Mouse (Mus musculus): ENCODE measurements at regions not wholly inside any gene's neighbourhood (a gene's known extent, or its start where the extent isn't known, plus 50 kb on each side); places are given as distances from the start of the nearest gene placed in this dataset.

DNA sequence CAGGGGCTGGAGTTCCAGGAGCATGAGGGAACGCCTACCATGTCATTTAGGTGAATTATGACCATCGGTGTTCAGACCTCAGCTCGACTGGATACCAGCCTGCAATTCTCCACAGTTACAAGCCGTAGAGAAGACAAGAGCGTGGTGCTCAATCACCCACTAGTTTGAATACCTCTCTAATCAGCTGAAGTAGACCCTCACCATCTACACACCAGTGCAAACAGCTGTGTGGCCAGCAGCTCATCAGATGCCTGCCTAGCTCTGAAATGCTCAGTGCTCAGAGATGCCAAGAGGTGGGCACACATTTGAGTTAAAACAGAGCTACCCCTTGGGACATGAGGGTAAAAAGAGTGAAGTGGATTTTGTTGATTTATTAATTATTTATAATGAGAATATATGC lies 660.2 kb downstream of the Magi1 start:
- Histone ChIP-seq H3K9me3 (no peaks in the 10 kb centered on the region), H3K4me2 (replicated peaks) (no peak overlapping the region), H3K4me3 (no peak overlapping the region), H3K9ac (replicated peaks) (no peak overlapping the region), H3K4me1 (no peaks in the 10 kb centered on the region), H3K27me3 (no peaks in the 10 kb centered on the region), H3K27ac (replicated peaks) (no peak overlapping the region), H3K36me3 (no peaks in the 10 kb centered on the region)
- no peak for ATAC-seq (ENCODE audit: low FRiP score, low read depth)
- WGBS: 79% methylated on average over 5 of the region's 5 CpGs

DNA sequence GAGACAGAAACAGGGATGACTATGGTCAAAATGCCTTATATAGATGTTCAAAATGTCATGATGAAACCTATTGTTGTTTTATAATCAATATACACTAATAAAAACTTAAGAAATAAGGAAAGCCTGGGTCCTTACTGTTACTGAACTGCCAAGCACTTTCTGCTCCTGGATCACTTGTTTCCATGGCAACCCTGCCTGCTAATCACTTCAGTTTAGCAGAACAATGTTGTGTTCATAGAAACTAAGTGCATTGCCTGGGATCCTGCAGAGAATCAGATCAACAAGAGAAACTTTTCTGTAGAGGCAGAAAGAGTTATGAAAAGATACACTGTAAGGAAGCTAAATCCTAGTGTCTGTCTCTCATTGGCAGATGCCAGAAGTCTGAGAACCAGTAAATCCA lies 666.8 kb downstream of the Magi1 start:
- Histone ChIP-seq H3K36me3 (no peaks in the 10 kb centered on the region), H3K27ac (replicated peaks) (no peak overlapping the region), H3K4me1 (no peaks in the 10 kb centered on the region), H3K4me3 (no peak overlapping the region), H3K27me3 (no peaks in the 10 kb centered on the region), H3K9me3 (no peaks in the 10 kb centered on the region), H3K9ac (replicated peaks) (no peak overlapping the region), H3K4me2 (replicated peaks) (no peak overlapping the region)
- no peak for ATAC-seq (ENCODE audit: low FRiP score, low read depth)

DNA sequence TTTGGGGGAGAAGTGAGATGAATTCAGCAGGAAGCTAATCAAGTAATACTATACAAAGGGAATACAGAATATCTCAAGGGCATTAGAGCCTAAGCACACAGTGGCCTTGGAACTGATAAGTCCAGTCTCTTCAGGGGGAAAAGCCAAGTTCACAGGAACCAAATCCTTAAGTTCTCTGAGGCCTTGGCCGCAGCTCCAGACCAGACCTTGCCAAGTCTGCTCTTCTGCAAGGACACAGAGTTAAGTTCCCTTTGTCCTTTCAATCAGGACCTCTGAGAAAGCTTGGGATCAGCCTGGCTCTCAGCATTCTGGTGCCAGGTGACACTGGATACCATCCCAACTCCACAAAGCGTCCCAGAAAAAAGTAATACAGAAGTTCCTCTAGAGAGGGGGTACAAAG lies 657.1 kb upstream of the Adamts9 start:
- Histone ChIP-seq H3K4me1 (no peaks in the 10 kb centered on the region), H3K27me3 (no peaks in the 10 kb centered on the region), H3K36me3 (no peaks in the 10 kb centered on the region), H3K9ac (replicated peaks) (no peak overlapping the region), H3K4me2 (replicated peaks) (no peak overlapping the region), H3K27ac (replicated peaks) (no peak overlapping the region), H3K4me3 (no peak overlapping the region), H3K9me3 (no peaks in the 10 kb centered on the region)
- ATAC-seq (ENCODE audit: low FRiP score, low read depth): no peak
- 89% methylated on average over 2 of the region's 2 CpGs for WGBS

GRCm38 (mm10) chr6:93599371-93599770 lies 656.1 kb upstream of the Adamts9 start:
- Histone ChIP-seq H3K27ac (replicated peaks) (no peak overlapping the region), H3K27me3 (no peaks in the 10 kb centered on the region), H3K4me3 (no peak overlapping the region), H3K9me3 (no peaks in the 10 kb centered on the region), H3K9ac (replicated peaks) (no peak overlapping the region), H3K4me1 (no peaks in the 10 kb centered on the region), H3K4me2 (replicated peaks) (no peak overlapping the region), H3K36me3 (no peaks in the 10 kb centered on the region)
- ATAC-seq (ENCODE audit: low FRiP score, low read depth): no peak
- WGBS: 71% methylated on average over 3 of the region's 3 CpGs

- Histone ChIP-seq H3K27me3 (no peaks in the 10 kb centered on the region), H3K4me2 (replicated peaks) (no peak overlapping the region), H3K27ac (replicated peaks) (no peak overlapping the region), H3K9ac (replicated peaks) (no peak overlapping the region), H3K4me1 (no peaks in the 10 kb centered on the region), H3K36me3 (no peaks in the 10 kb centered on the region), H3K4me3 (no peak overlapping the region), H3K9me3 (no peaks in the 10 kb centered on the region)
- 70% methylated on average over 2 of the region's 2 CpGs for WGBS
- peak; percentile 54; the same call in 1 of the 2 replicates for ATAC-seq (ENCODE audit: low FRiP score, low read depth)
Measured at GRCm38 (mm10) chr6:93589935-93590334, 646.6 kb upstream of the Adamts9 start.

DNA sequence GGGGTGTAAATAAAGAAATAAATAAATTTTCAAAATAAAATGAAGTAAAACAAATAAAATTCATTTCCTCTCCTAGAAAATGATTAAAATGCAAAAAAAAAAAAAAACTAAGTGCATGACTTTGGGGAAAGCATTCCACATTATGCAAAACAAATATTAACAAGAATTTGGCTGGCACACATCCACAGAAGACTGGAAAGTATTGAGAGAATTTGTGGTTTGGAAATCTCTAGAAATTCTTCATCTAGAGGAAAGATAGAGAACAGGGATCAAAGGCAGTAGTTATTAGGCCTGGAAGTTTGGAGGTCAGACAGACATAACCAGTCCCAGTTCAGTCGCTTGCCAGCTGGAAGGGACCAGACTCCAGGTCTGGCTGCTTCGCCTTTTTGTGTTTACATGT lies 643.6 kb upstream of the Adamts9 start:
- Histone ChIP-seq H3K36me3 (no peaks in the 10 kb centered on the region), H3K27ac (replicated peaks) (no peak overlapping the region), H3K4me3 (no peak overlapping the region), H3K9ac (replicated peaks) (no peak overlapping the region), H3K9me3 (no peaks in the 10 kb centered on the region), H3K27me3 (no peaks in the 10 kb centered on the region; the same call in 1 of the 2 replicates), H3K4me1 (no peaks in the 10 kb centered on the region), H3K4me2 (replicated peaks) (no peak overlapping the region)
- 91% methylated on average over 2 of the region's 2 CpGs for WGBS
- no peak for ATAC-seq (ENCODE audit: low FRiP score, low read depth)

DNA sequence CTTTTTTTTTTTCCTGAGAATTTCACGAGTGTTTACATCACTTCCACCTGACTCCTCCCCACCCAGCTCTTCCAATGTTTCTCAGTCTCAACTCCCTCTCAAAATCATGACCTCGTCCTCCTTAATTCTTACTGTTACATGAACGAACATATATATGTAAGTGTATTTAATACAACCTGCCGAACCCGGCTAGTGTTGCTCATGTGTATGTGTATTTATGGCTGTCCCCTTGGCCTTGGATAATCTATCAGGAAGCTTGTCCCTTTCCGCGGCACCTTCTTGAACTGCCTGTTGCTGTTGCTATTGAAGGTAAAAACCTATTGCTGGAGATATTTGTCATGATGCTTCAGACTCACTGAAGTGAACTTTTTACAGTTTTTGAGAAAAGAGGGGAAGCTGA lies 637.8 kb upstream of the Adamts9 start:
- Histone ChIP-seq H3K27ac (replicated peaks) (no peak overlapping the region), H3K36me3 (no peaks in the 10 kb centered on the region), H3K27me3 (peaks cover 3% of the 10 kb centered on the region; the same call in 1 of the 2 replicates), H3K9me3 (no peaks in the 10 kb centered on the region), H3K9ac (replicated peaks) (no peak overlapping the region), H3K4me3 (no peak overlapping the region), H3K4me1 (peaks cover 6% of the 10 kb centered on the region; the same call in 1 of the 2 replicates), H3K4me2 (replicated peaks) (no peak overlapping the region)
- ATAC-seq (ENCODE audit: low FRiP score, low read depth): no peak
- WGBS: 89% methylated on average over 7 of the region's 7 CpGs

DNA sequence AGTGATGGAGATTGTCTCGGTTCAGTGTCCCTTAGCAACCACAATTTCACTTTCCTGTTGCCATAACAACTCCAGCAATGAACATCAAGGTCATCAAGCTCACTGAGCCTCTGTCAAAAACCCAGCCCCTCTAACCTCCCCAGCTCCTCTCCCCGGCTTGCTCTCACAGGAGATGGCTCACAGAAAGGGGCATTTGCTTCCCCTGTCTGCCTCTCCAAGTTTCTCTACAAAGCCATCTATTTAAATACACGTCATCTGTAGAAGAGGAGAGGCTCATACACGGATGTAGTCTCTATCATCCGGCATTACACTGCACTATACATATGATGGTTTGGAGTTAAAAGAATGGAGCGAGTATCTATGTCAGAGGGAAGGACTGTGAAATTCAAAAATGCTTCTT lies 637.4 kb upstream of the Adamts9 start:
- Histone ChIP-seq H3K36me3 (no peaks in the 10 kb centered on the region), H3K9me3 (no peaks in the 10 kb centered on the region), H3K4me3 (no peak overlapping the region), H3K4me2 (replicated peaks) (no peak overlapping the region), H3K9ac (replicated peaks) (no peak overlapping the region), H3K27me3 (peaks cover 3% of the 10 kb centered on the region; the same call in 1 of the 2 replicates), H3K4me1 (peaks cover 6% of the 10 kb centered on the region; the same call in 1 of the 2 replicates), H3K27ac (replicated peaks) (no peak overlapping the region)
- no peak for ATAC-seq (ENCODE audit: low FRiP score, low read depth)
- 56% methylated on average over 6 of the region's 6 CpGs for WGBS

GRCm38 (mm10) chr6:93575249-93575648 lies 632.0 kb upstream of the Adamts9 start:
- WGBS: 53% methylated on average over 6 of the region's 6 CpGs
- Histone ChIP-seq H3K27me3 (peaks cover 6% of the 10 kb centered on the region), H3K9ac (replicated peaks) (no peak overlapping the region), H3K36me3 (no peaks in the 10 kb centered on the region), H3K4me2 (replicated peaks) (no peak overlapping the region), H3K27ac (replicated peaks) (no peak overlapping the region), H3K4me3 (no peak overlapping the region), H3K9me3 (no peaks in the 10 kb centered on the region), H3K4me1 (no peaks in the 10 kb centered on the region; the same call in 1 of the 2 replicates)
- ATAC-seq (ENCODE audit: low FRiP score, low read depth): no peak

- ATAC-seq (ENCODE audit: low FRiP score, low read depth): no peak
- Histone ChIP-seq H3K4me2 (replicated peaks) (no peak overlapping the region), H3K4me1 (no peaks in the 10 kb centered on the region), H3K27ac (replicated peaks) (no peak overlapping the region), H3K9ac (replicated peaks) (no peak overlapping the region), H3K36me3 (no peaks in the 10 kb centered on the region), H3K4me3 (no peak overlapping the region), H3K9me3 (no peaks in the 10 kb centered on the region), H3K27me3 (peaks cover 15% of the 10 kb centered on the region)
- 81% methylated on average over 7 of the region's 7 CpGs for WGBS
Measured at GRCm38 (mm10) chr6:93573679-93574635, 630.7 kb upstream of the Adamts9 start.

DNA sequence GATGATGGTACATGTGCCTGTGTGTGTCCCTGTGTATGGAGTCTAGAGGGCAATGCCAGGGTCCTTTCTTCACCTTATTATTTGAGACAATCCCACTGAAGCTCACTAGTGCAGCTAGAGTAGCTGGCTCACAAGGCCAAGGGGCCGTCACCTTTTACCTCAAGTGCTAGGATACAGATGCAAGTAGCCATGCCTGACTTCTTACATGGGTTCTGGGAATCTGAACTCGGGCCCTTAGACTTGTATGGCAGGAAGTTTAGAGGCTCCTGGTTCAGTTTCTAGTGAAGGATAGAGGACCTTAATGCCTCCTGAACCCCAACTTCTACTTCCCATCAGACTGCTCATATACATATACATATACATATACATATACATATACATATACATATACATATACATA lies 626.6 kb upstream of the Adamts9 start:
- Histone ChIP-seq H3K4me2 (replicated peaks) (no peak overlapping the region), H3K27ac (replicated peaks) (no peak overlapping the region), H3K27me3 (peaks cover 24% of the 10 kb centered on the region), H3K4me3 (no peak overlapping the region), H3K9me3 (no peaks in the 10 kb centered on the region), H3K4me1 (no peaks in the 10 kb centered on the region; the same call in 1 of the 2 replicates), H3K36me3 (no peaks in the 10 kb centered on the region), H3K9ac (replicated peaks) (no peak overlapping the region)
- ATAC-seq (ENCODE audit: low FRiP score, low read depth): no peak
- WGBS: 90% methylated on average over 2 of the region's 2 CpGs

DNA sequence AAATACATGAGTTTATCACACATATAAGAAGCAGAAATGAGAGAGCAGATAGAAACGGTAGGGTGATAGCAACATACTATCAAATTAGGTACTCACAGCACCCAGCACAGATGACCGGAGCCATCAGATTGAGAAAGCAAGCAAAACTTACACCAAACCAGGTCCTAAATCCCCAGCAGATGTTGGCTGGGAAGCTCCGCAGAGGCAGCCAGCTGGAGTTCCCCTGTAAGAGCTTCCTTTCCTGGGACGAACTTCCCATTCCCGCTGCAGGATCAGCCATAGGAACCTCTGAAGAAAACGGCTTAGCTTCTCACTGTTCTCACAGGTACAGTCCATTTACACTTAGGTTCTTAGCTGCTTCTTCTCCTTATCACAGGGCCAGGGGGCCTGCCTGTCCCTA lies 625.9 kb upstream of the Adamts9 start:
- no peak overlapping the region for H3K27ac ChIP-seq (replicated peaks)
- H3K9ac ChIP-seq (replicated peaks): no peak overlapping the region
- H3K4me2 ChIP-seq (replicated peaks): no peak overlapping the region
- H3K27me3 ChIP-seq: peaks cover 28% of the 10 kb centered on the region
- no peaks in the 10 kb centered on the region for H3K9me3 ChIP-seq
- H3K4me1 ChIP-seq: no peaks in the 10 kb centered on the region; the same call in 1 of the 2 replicates
- 68% methylated on average over 6 of the region's 6 CpGs for WGBS
- H3K36me3 ChIP-seq: no peaks in the 10 kb centered on the region
- ATAC-seq (ENCODE audit: low FRiP score, low read depth): no peak
- H3K4me3 ChIP-seq: no peak overlapping the region
